Mouse (Mus musculus): ENCODE results near the gene Flt4.

- TF ChIP-seq CTCF (IDR thresholded peaks at IDR 0.05; ENCODE audit: borderline replicate concordance, insufficient read depth, low read length) (no peak), POLR2A (IDR thresholded peaks at IDR 0.05; ENCODE audit: low read depth, low read length) (no peak)
Measured at GRCm38 (mm10) chr11:49663310-49663709, 54.2 kb downstream of the Flt4 start, which contains the start of gene Scgb3a1.

All from embryonic fibroblast, embryonic 13.5 days (primary cell).